Mouse (Mus musculus) myocyte (in vitro differentiated cells): ENCODE results near the gene Fscn2. TPM values are rescaled to one million over a fixed set of nuclear protein-coding genes. Genes with fewer than 3 reads are reported as not detected.
"Not testable (repeated sequence)": the region's sequence is repeated elsewhere in the genome, so short reads cannot be mapped to it uniquely, and the experiment has no call there.

Experiments
- H3K27me3 ChIP-seq: one replicate; pipeline ENCODE4 v1.6.1; 2011; ENCODE audit not compliant: control insufficient read depth, insufficient read depth, insufficient read length
- H3K36me3 ChIP-seq: one replicate; pipeline ENCODE4 v1.6.1; 2011; ENCODE audit not compliant: control insufficient read depth, insufficient read depth
- H3K4me2 ChIP-seq: one replicate; pipeline ENCODE4 v1.6.1; 2011; ENCODE audit warnings: low read depth, control low read depth
- H3K4me3 ChIP-seq: one replicate; pipeline ENCODE4 v1.5.1; 2011; ENCODE audit warnings: mild to moderate bottlenecking, control low read depth, moderate library complexity
- H3K79me2 ChIP-seq: one replicate; pipeline ENCODE4 v1.6.1; 2011; ENCODE audit not compliant: control insufficient read depth, insufficient read depth
- H3ac ChIP-seq: one replicate; pipeline ENCODE4 v1.6.1; 2011; ENCODE audit not compliant: control insufficient read depth, insufficient read length
- CEBPB ChIP-seq: IDR thresholded peaks from 2 replicates; pipeline ENCODE4 v1.6.1; 2011; ENCODE audit warnings: mild to moderate bottlenecking, moderate library complexity; ENCODE audit not compliant: poor library complexity, insufficient read depth, severe bottlenecking
- E2F4 ChIP-seq: IDR thresholded peaks from one replicate; pipeline ENCODE4 v1.6.1; 2011; ENCODE audit warnings: mild to moderate bottlenecking, control low read depth, moderate library complexity; ENCODE audit not compliant: insufficient read depth
- MAX ChIP-seq: IDR thresholded peaks from one replicate; pipeline ENCODE4 v1.6.1; 2011; ENCODE audit warnings: low read depth, mild to moderate bottlenecking, control low read depth
- MYOD1 ChIP-seq, 3 experiments: IDR thresholded peaks; one replicate each; pipeline ENCODE4 v1.6.1; 2011; ENCODE audit warnings: control low read depth in 2 of 3, low read depth in 2 of 3, mild to moderate bottlenecking in 2 of 3, moderate library complexity in 1 of 3; ENCODE audit not compliant: insufficient read length in 2 of 3, control insufficient read depth in 1 of 3
- MYOG ChIP-seq, 3 experiments: IDR thresholded peaks; one replicate each; pipeline ENCODE4 v1.6.1; 2011; ENCODE audit warnings: control low read depth in 2 of 3, low read depth in 2 of 3, mild to moderate bottlenecking in 2 of 3; ENCODE audit not compliant: insufficient read length in 2 of 3, control insufficient read depth in 1 of 3, insufficient read depth in 1 of 3
- POLR2A ChIP-seq: IDR thresholded peaks from one replicate; pipeline ENCODE4 v1.6.1; 2011; ENCODE audit warnings: low read depth, mild to moderate bottlenecking, control low read depth, moderate library complexity; ENCODE audit not compliant: insufficient read length
- POLR2AphosphoS2 ChIP-seq: IDR thresholded peaks from one replicate; pipeline ENCODE4 v1.6.1; 2011; ENCODE audit warnings: low read depth, control low read depth; ENCODE audit not compliant: insufficient read length
- REST ChIP-seq: IDR thresholded peaks from one replicate; pipeline ENCODE4 v1.6.1; 2011; ENCODE audit warnings: mild to moderate bottlenecking, control low read depth, moderate library complexity; ENCODE audit not compliant: insufficient read depth, insufficient read length
- SRF ChIP-seq: IDR thresholded peaks from one replicate; pipeline ENCODE4 v1.6.1; 2011; ENCODE audit warnings: low read depth; ENCODE audit not compliant: control insufficient read depth, insufficient read length
- TCF12 ChIP-seq: IDR thresholded peaks from one replicate; pipeline ENCODE4 v1.6.1; 2011; ENCODE audit warnings: mild to moderate bottlenecking, control low read depth; ENCODE audit not compliant: poor library complexity, insufficient read depth, severe bottlenecking
- TCF3 ChIP-seq: IDR thresholded peaks from one replicate; pipeline ENCODE4 v1.6.1; 2011; ENCODE audit warnings: low read depth, control low read depth; ENCODE audit not compliant: insufficient read length
- USF1 ChIP-seq: IDR thresholded peaks from one replicate; pipeline ENCODE4 v1.6.1; 2011; ENCODE audit warnings: low read depth, mild to moderate bottlenecking, control low read depth, moderate library complexity
- polyA plus RNA-seq: library from polyadenylated mRNA; unstranded; fragments of >200 nt; fragmentation: generic; extraction: Trizol; gene quantifications from one replicate; pipeline ENCODE4 v1.2.1, GENCODE M21; 2012; ENCODE audit warnings: missing spikeins

Gene Fscn2
- polyA plus RNA-seq, 1 experiment, result 1.1 TPM

DNA sequence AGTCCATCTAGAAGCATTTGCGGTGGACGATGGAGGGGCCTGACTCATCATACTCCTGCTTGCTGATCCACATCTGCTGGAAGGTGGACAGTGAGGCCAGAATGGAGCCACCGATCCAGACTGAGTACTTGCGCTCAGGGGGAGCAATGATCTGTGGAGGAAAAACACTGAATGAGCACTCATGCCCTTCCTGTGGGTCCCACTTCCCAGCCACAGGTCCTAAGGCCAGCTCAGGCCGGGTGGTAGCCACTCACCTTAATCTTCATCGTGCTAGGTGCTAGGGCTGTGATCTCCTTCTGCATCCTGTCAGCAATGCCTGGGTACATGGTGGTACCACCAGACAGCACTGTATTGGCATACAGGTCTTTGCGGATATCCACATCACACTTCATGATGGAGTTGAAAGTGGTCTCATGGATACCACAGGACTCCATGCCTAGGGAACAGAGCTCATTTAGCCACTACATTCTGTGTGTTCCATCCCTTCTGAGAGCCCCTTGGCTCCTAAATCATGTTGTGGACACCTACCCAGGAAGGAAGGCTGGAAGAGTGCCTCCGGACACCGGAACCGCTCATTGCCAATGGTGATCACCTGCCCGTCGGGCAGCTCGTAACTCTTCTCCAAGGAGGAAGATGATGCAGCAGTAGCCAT, 14.8 kb upstream of the Fscn2 start:
- Histone ChIP-seq H3K4me3 (peak overlapping the region; percentile 97), H3K36me3 (peaks cover 16% of the 10 kb centered on the region), H3ac (peak overlapping the region; percentile 94), H3K79me2 (peaks cover 33% of the 10 kb centered on the region), H3K4me2 (peak overlapping the region; percentile 79)
- peak; percentile 19 for TF ChIP-seq POLR2AphosphoS2
- TF ChIP-seq POLR2A, result peak; percentile 24
- H3K27me3 ChIP-seq, result not testable (repeated sequence)

DNA sequence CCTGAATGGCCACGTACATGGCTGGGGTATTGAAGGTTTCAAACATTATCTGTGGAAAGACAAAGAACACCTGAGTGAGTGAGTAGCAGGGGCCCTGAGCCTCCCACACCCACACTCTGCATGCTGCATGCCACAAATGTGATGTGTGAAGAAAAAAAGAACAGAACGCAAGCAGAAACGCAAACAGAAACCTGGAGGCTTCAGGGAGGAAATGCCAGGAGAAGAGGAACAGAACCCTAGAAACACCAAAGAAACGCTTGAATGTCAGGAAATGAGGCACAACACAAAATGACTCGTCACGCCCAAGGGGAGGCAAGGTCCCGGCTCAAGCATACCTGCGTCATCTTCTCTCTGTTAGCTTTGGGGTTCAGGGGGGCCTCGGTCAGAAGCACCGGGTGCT, 14.0 kb upstream of the Fscn2 start:
- Histone ChIP-seq H3K27me3 (no peaks in the 10 kb centered on the region), H3K4me2 (peak overlapping the region; percentile 58), H3K36me3 (peaks cover 16% of the 10 kb centered on the region), H3ac (peak overlapping the region; percentile 94), H3K4me3 (peak overlapping the region; percentile 97), H3K79me2 (peaks cover 33% of the 10 kb centered on the region)
- TF ChIP-seq CEBPB (no peak), SRF (no peak), POLR2AphosphoS2 (no peak), MYOD1 (IDR thresholded peaks at IDR 0.05; ENCODE audit: control insufficient read depth in 1 of 3, insufficient read length in 2 of 3, low read depth in 2 of 3) (no peak), USF1 (no peak), TCF3 (no peak), REST (no peak), MAX (no peak), POLR2A (no peak), MYOG (IDR thresholded peaks at IDR 0.05; ENCODE audit: control insufficient read depth in 1 of 3, insufficient read depth in 1 of 3, insufficient read length in 2 of 3, low read depth in 2 of 3) (no peak), E2F4 (no peak), TCF12 (no peak)

DNA sequence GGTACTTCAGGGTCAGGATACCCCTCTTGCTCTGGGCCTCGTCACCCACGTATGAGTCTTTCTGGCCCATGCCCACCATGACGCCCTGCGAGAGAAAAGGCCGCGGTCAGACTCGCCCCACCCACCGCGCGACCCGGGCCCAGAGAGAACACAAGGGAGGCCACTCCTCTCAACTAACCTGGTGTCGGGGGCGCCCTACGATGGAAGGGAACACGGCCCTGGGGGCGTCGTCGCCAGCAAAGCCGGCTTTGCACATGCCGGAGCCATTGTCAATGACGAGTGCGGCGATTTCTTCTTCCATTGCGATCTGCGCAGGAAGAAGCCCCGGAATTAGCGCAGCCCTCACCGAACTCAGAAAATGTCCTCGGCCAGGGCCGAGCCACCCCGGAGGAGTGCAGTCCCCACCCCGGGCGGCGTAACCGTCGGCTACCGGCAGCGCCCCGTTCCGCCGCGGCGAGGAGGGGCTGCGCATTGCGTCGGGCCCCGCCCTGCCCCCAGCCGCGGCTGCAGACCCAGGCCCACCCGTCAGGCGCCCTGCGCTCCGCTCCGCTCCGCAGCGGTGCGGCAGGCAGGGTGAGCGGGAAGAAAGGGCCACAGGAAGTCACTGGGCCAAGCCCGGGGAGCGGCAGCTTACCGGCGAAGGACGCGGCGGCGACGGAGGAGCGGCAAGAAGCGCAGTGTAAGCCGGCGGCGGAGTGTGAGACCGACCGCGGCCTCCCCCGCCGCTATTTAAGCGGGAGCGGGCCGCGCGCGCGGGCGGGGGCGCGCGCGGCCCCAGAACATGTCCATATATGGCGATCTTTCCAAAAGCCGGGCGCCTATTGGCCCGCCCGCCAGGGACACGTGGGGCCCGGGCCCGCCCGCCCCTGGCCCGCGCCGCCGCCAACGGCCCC, 13.3 kb upstream of the Fscn2 start, which contains the start of gene Actg1:
Gene Actg1, minus strand, starts transcription at position 752 of the 893 bp plus-strand sequence.
- H3K27me3 ChIP-seq, result no peaks in the 10 kb centered on the region
- TF ChIP-seq USF1, result peak; percentile 32
- peak; percentile 90 for TF ChIP-seq SRF
- no peak for TF ChIP-seq TCF12
- no peak for TF ChIP-seq REST
- TF ChIP-seq MYOD1 (IDR thresholded peaks at IDR 0.05; ENCODE audit: control insufficient read depth in 1 of 3, insufficient read length in 2 of 3, low read depth in 2 of 3), result peak in 1 of 3 experiments; percentile 8
- no peak for TF ChIP-seq E2F4
- TF ChIP-seq MAX, result no peak
- no peak for TF ChIP-seq MYOG (IDR thresholded peaks at IDR 0.05; ENCODE audit: control insufficient read depth in 1 of 3, insufficient read depth in 1 of 3, insufficient read length in 2 of 3, low read depth in 2 of 3)
- TF ChIP-seq TCF3, result no peak
- peak; percentile 59 for TF ChIP-seq POLR2A
- no peak for TF ChIP-seq CEBPB
- peak; percentile 83 for TF ChIP-seq POLR2AphosphoS2

DNA sequence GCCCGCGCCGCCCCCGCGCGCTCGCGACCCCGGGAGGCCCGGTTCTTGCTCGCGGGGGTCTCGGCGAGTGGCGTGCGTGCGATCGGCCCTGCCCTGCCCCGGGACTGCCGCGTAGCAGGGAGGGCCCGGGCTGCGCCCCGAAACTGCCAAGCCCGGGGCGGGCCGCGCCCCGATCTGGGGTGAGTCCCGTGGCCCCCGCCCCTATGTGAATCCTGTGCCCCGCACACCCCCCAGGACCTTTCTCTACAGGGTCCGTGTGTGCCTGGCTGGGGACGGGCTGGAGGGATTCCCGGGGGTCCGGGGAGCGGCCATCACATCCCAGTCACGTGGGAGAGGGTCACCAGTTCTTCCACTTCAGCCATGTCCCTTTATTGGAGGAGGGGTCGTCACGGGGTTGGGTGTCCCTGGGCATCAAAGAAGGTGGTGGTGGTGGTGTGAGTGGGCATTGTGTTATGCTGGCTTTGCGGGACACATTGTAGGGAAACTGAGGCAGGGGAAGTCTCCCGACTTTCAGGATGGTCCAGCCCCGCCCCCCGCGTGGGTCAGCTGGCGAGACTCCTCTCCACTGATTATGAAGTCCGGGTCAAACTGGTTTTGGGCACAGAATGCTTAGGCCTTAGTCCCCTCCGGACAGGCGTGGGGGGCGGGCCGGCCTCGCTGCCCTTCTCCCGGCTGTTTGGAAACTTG, 12.5 kb upstream of the Fscn2 start:
- Histone ChIP-seq H3K79me2 (peaks cover 33% of the 10 kb centered on the region), H3ac (peak overlapping the region; percentile 94), H3K4me2 (peak overlapping the region; percentile 99), H3K27me3 (no peaks in the 10 kb centered on the region), H3K36me3 (peaks cover 16% of the 10 kb centered on the region), H3K4me3 (peak overlapping the region; percentile 97)
- TF ChIP-seq USF1 (peak; percentile 80), REST (peak; percentile 7), POLR2AphosphoS2 (peak; percentile 53), TCF12 (no peak), SRF (no peak), POLR2A (peak; percentile 32)

More for the DNA sequence above, 13.3 kb upstream of the Fscn2 start, which contains the start of gene Actg1:
- H3K36me3 ChIP-seq, result peaks cover 16% of the 10 kb centered on the region
- peaks cover 33% of the 10 kb centered on the region for H3K79me2 ChIP-seq
- peak within 1 kb of the TSS; percentile 97 for H3K4me3 ChIP-seq
- peak within 1 kb of the TSS; percentile 99 for H3K4me2 ChIP-seq
- peak within 1 kb of the TSS; percentile 94 for H3ac ChIP-seq
